Mouse (Mus musculus) heart, embryonic 15.5 days (tissue): Measurements from ENCODE around the gene Shf. TPM values are rescaled to one million over a fixed set of nuclear protein-coding genes. Genes with fewer than 3 reads are reported as not detected.

ENCODE experiments used
- ATAC-seq: fragments of 200-750 bp; cut with Nextera tagmentation; replicated peaks from 2 replicates; pipeline ENCODE4 v1.8.0; 2017; ENCODE audit warnings: low read depth, moderate TSS enrichment; ENCODE audit not compliant: insufficient number of reproducible peaks, insufficient read depth, low FRiP score
- H3K27ac ChIP-seq: fragments of 300-500 bp; sonication (generic); 2 replicates; pipeline ENCODE4 v1.5.1; 2015; ENCODE audit warnings: mild to moderate bottlenecking, inconsistent platforms
- H3K27me3 ChIP-seq: fragments of 300-500 bp; sonication (generic); 2 replicates; pipeline ENCODE4 v1.6.1; 2015; ENCODE audit warnings: inconsistent platforms
- H3K36me3 ChIP-seq: fragments of 300-500 bp; sonication (generic); 2 replicates; pipeline ENCODE4 v1.6.1; 2015; ENCODE audit warnings: mild to moderate bottlenecking, inconsistent platforms
- H3K4me1 ChIP-seq: fragments of 300-500 bp; sonication (generic); replicated peaks from 2 replicates; pipeline ENCODE4 v1.6.1; 2015; ENCODE audit warnings: inconsistent platforms
- H3K4me2 ChIP-seq: fragments of 300-500 bp; sonication (generic); 2 replicates; pipeline ENCODE4 v1.6.1; 2015; ENCODE audit warnings: inconsistent platforms, mild to moderate bottlenecking, moderate library complexity
- H3K4me3 ChIP-seq: fragments of 300-500 bp; sonication (generic); 2 replicates; pipeline ENCODE4 v1.5.1; 2015; ENCODE audit warnings: mild to moderate bottlenecking, inconsistent platforms
- H3K9ac ChIP-seq: fragments of 300-500 bp; sonication (generic); 2 replicates; pipeline ENCODE4 v1.6.1; 2015; ENCODE audit warnings: mild to moderate bottlenecking, inconsistent platforms
- H3K9me3 ChIP-seq: fragments of 300-500 bp; sonication (generic); replicated peaks from 2 replicates; pipeline ENCODE4 v1.6.1; 2016; ENCODE audit warnings: inconsistent platforms
- WGBS: fragments of 180-500 bp; shearing (Covaris S2); methylation state at CpG from one replicate; pipeline ENCODE4 v1.1.7; 2015; ENCODE audit warnings: mixed read lengths; 5-methylcytosine and 5-hydroxymethylcytosine counted together
- polyA plus RNA-seq: library from polyadenylated mRNA; unstranded; fragments of >200 nt; fragmentation: Nextera tagmentation; extraction: Ambion mirVana; gene quantifications from 2 replicates; pipeline ENCODE4 v1.2.1, GENCODE M21; 2015

The Shf gene
- polyA plus RNA-seq, 1 experiment from 2014 or later = 2.0 TPM

DNA sequence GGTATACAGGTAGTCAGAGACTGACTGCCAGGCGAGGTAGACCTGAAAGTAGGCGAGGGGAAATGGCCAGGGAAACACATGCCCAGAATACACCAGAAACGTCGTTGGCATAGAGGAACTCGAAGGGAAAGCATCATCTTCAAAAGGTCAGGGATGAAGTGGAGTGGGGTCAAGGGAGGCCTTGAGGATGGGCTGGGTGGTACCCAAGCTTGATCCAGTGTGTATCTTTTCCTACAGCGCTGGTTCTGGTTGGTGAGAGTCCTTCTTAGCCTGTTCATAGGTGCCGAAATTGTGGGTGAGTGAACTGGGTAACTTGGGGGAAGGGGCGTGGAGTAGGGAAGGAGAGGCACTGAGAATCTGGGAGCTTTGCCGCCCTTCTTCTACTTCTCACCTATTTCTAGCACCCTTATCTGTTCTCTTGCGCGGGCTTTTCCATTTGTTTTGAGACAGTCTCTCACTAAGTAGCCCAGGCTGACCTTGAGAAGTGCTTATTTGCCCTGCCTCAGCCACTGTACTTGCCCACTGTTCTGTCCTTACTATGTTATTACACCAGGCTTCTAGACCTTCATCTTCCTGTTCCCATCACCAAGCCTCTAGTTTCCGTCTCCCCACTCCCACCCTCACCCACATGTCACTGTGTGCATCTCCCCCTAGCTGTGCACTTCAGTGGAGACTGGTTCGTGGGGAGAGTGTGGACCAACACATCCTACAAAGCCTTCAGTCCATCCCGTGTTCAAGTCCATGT, 68.9 kb downstream of the Shf start:
- Histone ChIP-seq H3K9ac (no peak overlapping the region), H3K4me1 (peaks cover 40% of the 10 kb centered on the region), H3K27me3 (peaks cover 100% of the 10 kb centered on the region), H3K9me3 (no peaks in the 10 kb centered on the region), H3K4me3 (no peak overlapping the region), H3K27ac (no peak overlapping the region), H3K36me3 (no peaks in the 10 kb centered on the region), H3K4me2 (no peak overlapping the region)
- WGBS = 15% methylated on average over 14 of the region's 14 CpGs
- ATAC-seq = no peak

Other genes with a start within 250 kb of the Shf start
- gene B2m, start 221.5 kb downstream of the Shf start, polyA plus RNA-seq = 260 and 322 TPM in 2 replicates
- not detected in 2 replicates for gene Trim69, start 208.5 kb downstream of the Shf start, polyA plus RNA-seq
- 0.05 and 0.10 TPM in 2 replicates for gene Patl2, start 183.0 kb downstream of the Shf start, polyA plus RNA-seq
- not detected in 2 replicates for gene Terb2, start 182.9 kb downstream of the Shf start, polyA plus RNA-seq
- gene Sord, start 134.4 kb downstream of the Shf start, polyA plus RNA-seq = 56.4 TPM in 2 replicates
- 0.05 and 0.13 TPM in 2 replicates for gene Duox2, start 70.7 kb downstream of the Shf start, polyA plus RNA-seq
- not detected in 2 replicates for gene Duoxa2, start 70.3 kb downstream of the Shf start, polyA plus RNA-seq
- 1.2 TPM in 1 of 2 replicates, not detected in the other for gene Duoxa1, start 55.4 kb downstream of the Shf start, polyA plus RNA-seq
- gene Duox1, start 53.5 kb downstream of the Shf start, polyA plus RNA-seq = 0.03 and 0.04 TPM in 2 replicates
- gene Slc28a2, start 57.3 kb upstream of the Shf start, polyA plus RNA-seq = 1.4 and 1.6 TPM in 2 replicates
- gene Gm14085, start 115.8 kb upstream of the Shf start, polyA plus RNA-seq = not detected in 2 replicates
- 11.0 and 12.4 TPM in 2 replicates for gene Gatm, start 242.1 kb upstream of the Shf start, polyA plus RNA-seq